Mouse (Mus musculus): ENCODE measurements at regions not wholly inside any gene's neighbourhood (a gene's known extent, or its start where the extent isn't known, plus 50 kb on each side); places are given as distances from the start of the nearest gene placed in this dataset.

DNA sequence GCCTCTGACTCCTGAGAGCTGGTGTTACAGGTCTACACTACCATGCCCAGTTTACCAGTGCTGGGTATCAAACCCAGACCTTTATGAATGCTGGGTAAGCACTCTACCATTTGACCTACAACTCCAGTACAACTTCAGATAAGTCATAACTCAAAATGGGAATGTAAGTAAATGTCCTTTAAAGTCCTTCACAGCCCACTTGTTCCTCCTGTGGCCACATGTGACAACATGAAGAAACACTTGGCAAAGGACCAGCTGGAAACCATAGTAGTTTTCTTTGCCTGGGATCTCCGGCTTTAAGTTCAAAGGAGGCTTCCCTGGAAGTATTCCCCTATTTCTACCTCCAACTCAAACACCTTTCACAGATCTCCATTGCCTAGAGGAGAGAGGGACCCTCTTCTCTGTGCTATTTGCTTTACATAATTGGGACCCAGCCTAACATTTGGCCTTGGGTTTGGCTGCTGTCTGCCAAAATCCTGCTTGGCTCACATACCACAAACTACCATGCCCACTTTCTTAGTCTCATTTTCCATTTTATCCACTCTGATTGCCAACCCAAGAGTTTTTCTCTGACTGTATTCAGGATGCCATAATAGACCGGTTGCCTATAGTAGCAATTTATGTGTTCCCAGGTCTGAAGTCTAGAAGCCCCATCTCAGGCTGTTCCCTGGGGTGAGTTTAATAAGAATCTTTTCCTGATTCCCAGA is 276.9 kb upstream of the Tle3 start:
- TF ChIP-seq CTCF (conservative IDR thresholded peaks at IDR 0.05; ENCODE audit: low read length) (no peak), POU5F1 (IDR thresholded peaks at IDR 0.05; ENCODE audit: borderline replicate concordance, low read length) (no peak)
